Mouse (Mus musculus): ENCODE data around the gene Zfp335. TPM values are rescaled to one million over a fixed set of nuclear protein-coding genes. Genes with fewer than 3 reads are reported as not detected.
"Not testable (repeated sequence)": the region's sequence is repeated elsewhere in the genome, so short reads cannot be mapped to it uniquely, and the experiment has no call there.

The Zfp335 gene
- total RNA-seq, 2 experiments from 2014 or later, result 27.2 to 28.0 TPM

DNA sequence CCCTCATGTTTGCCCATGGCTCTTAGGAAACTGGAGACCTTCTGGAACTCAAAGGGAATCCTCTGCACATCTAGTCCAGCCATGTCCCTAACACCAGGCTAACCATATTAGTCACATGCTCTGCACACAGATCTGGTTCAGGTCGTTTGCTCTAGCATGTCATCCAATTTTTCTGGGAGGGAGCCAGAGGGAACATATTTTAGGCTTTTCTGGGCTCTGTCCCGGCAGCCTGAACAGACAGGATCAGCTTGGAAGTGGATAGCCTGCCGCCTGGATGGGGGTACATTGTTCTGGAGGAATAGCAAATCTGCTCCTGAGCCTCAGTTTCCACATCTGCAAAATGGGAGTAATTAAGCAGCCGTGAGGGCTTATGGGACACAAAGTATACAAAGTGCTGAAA lies 50.5 kb downstream of the Zfp335 start:
- Histone ChIP-seq H3K4me3 (no peak overlapping the region), H3K27ac (no peak overlapping the region)
- no peak for DNase-seq (ENCODE audit: extremely low spot score in 1 of 2, low spot score in 2 of 2)
- intact Hi-C loops (cut with DNase I), result no loop called here
- no peak for TF ChIP-seq CTCF (IDR thresholded peaks at IDR 0.05)

DNA sequence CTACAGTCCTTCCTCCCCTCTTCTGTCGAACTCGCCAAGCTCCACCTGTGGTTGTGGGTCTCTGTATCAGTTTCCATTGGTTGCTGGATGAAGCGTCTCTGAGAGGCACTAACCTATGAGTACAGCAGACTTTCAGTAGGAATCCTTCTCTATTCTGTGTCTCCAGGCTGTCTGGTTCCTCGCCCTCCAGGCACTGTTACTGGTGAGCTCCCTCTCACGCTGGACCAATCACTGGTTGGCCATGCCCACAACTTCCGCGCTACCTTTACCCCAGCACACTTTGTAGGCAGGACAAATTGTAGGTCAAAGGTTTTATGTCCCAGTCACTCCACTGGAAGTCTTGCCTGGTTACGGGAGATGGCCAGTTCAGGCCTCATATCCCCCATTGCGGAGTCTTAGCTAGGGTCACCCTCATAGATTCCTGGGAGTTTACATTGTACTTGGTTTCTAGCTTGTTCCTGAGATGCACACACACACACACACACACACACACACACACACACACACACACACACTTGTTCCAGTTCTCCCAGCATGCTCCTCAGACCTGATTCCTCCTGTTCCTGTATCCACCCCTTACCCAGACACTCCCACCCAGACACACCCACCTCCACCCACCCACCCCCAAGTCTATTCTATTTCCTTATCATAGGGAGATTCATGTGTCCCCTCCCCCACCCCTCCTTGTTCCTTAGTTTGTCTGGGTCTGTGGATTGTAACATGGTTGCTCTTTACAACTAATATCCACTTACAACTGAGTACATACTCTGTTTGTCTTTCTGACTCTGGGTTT lies 51.7 kb downstream of the Zfp335 start:
- intact Hi-C loops (cut with DNase I), result no loop called here
- Histone ChIP-seq H3K27ac (no peak overlapping the region), H3K4me3 (no peak overlapping the region)
- TF ChIP-seq CTCF (IDR thresholded peaks at IDR 0.05), result no peak
- no peak for DNase-seq (ENCODE audit: extremely low spot score in 1 of 2, low spot score in 2 of 2)

DNA sequence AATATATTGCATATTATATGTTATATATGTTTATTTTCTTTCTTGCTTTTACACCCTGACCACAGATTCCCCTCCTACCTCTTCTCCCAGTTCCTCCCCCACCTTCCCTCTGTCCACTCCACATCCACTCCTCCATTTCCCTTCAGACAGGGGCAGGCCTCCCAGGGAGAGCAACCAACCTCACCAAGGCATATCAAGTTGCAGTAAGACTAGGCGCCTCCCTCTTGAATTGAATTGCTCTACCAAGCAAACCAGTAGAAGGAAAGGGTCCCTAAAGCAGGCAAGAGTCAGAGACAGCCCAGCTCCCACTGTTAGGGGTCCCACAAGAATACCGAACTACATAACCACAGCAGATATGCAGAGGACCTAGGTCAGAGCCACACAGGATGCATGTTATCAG lies 52.4 kb downstream of the Zfp335 start:
- DNase-seq (ENCODE audit: extremely low spot score in 1 of 2, low spot score in 2 of 2), result no peak
- no peak overlapping the region for H3K4me3 ChIP-seq
- TF ChIP-seq CTCF (IDR thresholded peaks at IDR 0.05), result no peak
- no peak overlapping the region for H3K27ac ChIP-seq
- intact Hi-C loops (cut with DNase I), result no loop called here

DNA sequence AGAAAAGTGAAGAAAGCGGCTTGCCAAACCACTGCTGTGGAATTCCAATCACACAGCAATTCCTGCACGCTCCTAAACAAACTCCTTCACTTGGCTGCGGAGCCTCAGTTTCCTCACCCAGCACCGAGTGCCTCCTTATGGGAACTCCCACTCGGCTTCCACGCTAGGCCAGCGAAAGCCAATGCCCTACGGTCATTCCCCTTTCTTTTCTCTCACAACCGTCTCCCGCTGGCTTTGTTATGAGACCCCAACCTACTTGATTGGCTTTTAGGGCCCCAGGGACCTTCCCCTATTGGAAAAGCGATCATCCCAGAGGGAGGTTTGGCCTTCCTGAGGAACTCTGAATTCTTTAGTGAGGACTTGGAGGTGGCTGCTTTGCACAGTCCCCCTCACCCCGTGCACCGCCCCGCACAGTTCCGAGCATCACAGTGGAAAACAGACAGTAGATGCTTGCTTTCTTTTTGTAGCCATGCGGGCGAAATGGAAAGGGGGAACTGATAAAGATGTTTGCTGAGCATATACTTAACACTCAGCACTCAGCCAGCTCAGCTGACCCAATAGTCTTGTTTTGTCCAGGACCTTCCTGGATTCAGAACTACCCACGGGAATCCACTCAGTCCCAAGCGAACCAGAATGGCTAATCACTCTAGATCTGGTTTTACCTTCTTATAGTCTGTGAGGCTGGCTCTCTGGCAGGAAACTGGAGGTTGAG lies 53.6 kb downstream of the Zfp335 start:
- Histone ChIP-seq H3K4me3 (peak overlapping the region; percentile 60), H3K27ac (peak overlapping the region; percentile 5; the same call in 1 of the 2 replicates)
- DNase-seq (ENCODE audit: extremely low spot score in 1 of 2, low spot score in 2 of 2), result no peak
- TF ChIP-seq CTCF (IDR thresholded peaks at IDR 0.05), result no peak
- intact Hi-C loops (cut with DNase I), result no loop called here

DNA sequence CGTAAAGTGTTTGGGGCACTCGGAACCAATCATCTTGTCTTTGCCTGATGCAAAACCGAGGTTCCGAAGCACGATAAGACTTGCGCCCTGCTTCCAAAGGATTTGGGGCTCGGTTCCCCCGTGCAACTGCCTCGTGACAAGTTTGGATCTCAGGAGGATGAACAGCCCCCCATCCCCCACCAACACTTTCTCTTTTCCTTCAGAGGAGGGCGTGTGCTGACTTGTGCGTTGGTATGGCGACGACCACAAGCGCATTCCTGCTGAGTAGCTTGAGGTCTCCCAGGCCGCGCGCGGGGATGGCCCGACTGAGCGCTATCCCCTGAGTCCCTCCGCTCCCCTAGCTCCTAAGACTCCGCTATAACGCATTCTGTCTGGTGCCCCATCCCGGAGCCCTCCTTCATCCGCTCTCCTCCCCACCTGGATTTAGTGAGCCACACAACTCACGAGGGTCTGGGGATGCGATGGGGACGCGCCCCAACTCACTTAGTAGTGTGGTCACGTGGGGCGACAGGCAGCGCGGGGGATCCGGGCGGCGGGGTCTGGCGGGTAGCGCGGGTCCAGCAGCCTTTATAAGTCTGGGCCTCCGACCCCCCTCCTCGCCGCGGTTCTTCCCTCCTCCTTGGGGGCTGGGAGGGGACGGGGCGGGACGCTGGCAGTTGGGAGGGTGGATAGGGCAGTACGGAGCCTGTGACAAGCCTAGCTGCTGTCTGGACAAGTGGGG lies 54.3 kb downstream of the Zfp335 start, which contains the start of gene Pltp:
Gene Pltp, minus strand, starts transcription at position 611 of the 721 bp plus-strand sequence.
- intact Hi-C loops (cut with DNase I), result no loop called here
- peak within 1 kb of the TSS; percentile 53 for H3K27ac ChIP-seq
- no peak for DNase-seq (ENCODE audit: extremely low spot score in 1 of 2, low spot score in 2 of 2)
- no peak for TF ChIP-seq CTCF (IDR thresholded peaks at IDR 0.05)
- peak within 1 kb of the TSS; percentile 60 for H3K4me3 ChIP-seq

GRCm38 (mm10) chr2:164856309-164857100 lies 55.1 kb downstream of the Zfp335 start:
- peak overlapping the region; percentile 53; the same call in 1 of the 2 replicates for H3K27ac ChIP-seq
- intact Hi-C loops (cut with DNase I), result no loop called here

DNA sequence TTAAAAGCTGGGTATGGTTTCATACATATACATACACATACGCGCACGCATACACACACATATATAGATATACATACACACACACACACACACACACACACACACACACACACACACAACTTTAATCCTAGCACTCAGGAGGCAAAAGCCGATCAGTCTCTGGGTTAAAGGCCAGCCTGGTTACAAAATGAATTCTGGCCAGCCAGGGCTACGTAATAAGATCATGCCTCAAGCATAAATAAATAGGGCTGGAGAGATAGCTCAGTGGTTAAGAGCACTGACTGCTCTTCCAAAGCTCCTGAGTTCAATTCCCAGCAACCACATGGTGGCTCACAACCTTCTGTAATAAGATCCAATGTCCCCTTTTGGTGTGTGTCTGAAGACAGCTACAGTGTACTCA lies 56.0 kb downstream of the Zfp335 start:
- intact Hi-C loops (cut with DNase I); H3K4me3 ChIP-seq; DNase-seq (ENCODE audit: extremely low spot score in 1 of 2, low spot score in 2 of 2); H3K27ac ChIP-seq: not testable (repeated sequence)

More at GRCm38 (mm10) chr2:164856309-164857100, 55.1 kb downstream of the Zfp335 start:
- peak in 1 of 2 experiments; percentile 22 for DNase-seq (ENCODE audit: extremely low spot score in 1 of 2, low spot score in 2 of 2)
- peak overlapping the region; percentile 60 for H3K4me3 ChIP-seq
- TF ChIP-seq CTCF (IDR thresholded peaks at IDR 0.05), result no peak; the same call in 1 of the 2 replicates

GRCm38 (mm10) chr2:164850061-164850460 lies 61.5 kb downstream of the Zfp335 start:
- TF ChIP-seq CTCF (IDR thresholded peaks at IDR 0.05), result no peak
- no peak overlapping the region for H3K4me3 ChIP-seq
- no peak overlapping the region for H3K27ac ChIP-seq
- intact Hi-C loops (cut with DNase I), result no loop called here
- DNase-seq (ENCODE audit: extremely low spot score in 1 of 2, low spot score in 2 of 2), result no peak

DNA sequence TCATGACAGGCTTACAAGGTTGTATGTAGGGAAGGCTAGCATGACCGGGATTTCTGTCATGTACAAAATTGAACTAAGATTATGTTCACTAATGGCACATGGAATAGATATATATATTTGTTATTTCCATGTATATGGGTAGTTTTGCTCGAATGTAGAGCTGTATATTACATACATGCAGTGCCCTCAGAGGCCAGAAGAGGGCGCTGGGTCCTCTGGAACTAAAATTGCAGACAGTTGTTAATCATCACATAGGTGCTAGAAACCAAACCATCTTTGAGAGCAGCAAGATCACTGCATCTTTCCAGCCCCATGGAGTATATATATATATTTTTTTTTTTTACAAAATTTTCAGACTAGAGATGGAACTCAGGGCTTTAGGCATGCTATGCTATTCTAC lies 65.8 kb downstream of the Zfp335 start:
- H3K4me3 ChIP-seq, result no peak overlapping the region
- DNase-seq (ENCODE audit: extremely low spot score in 1 of 2, low spot score in 2 of 2), result no peak
- peak; percentile 48 for TF ChIP-seq CTCF (IDR thresholded peaks at IDR 0.05)
- no peak overlapping the region for H3K27ac ChIP-seq
- intact Hi-C loops (cut with DNase I), result no loop called here

Other genes starting within 250 kb of the Zfp335 start
- not detected for gene Wfdc11, start 237.7 kb downstream of the Zfp335 start, total RNA-seq (2021)
- not detected for gene Wfdc13, start 226.7 kb downstream of the Zfp335 start, total RNA-seq (2021)
- not detected for gene Spint4, start 213.3 kb downstream of the Zfp335 start, total RNA-seq (2021)
- not detected for gene Spint5, start 196.5 kb downstream of the Zfp335 start, total RNA-seq (2021)
- gene Wfdc3, start 165.8 kb downstream of the Zfp335 start, total RNA-seq (2021), result 1 to 10 TPM; 1.4 to 1.6 TPM
- 10 to 100 TPM; 37.6 to 37.9 TPM for gene Dnttip1, start 165.8 kb downstream of the Zfp335 start, total RNA-seq (2021)
- gene Ube2c, start 141.9 kb downstream of the Zfp335 start, total RNA-seq (2021), result under 1 TPM in 1 of 2 experiments, not detected in 1; 0.36 TPM
- gene Tnnc2, start 131.8 kb downstream of the Zfp335 start, total RNA-seq (2021), result 1 to 10 TPM in 1 of 2 experiments, not detected in 1; 1.1 TPM
- gene Snx21, start 125.9 kb downstream of the Zfp335 start, total RNA-seq (2021), result 10 to 100 TPM; 54.4 to 57.2 TPM
- gene Acot8, start 106.9 kb downstream of the Zfp335 start, total RNA-seq (2021), result 10 to 100 TPM; 26.6 to 28.3 TPM
- 1 to 10 TPM; 8.6 to 9.0 TPM for gene Zswim3, start 106.7 kb downstream of the Zfp335 start, total RNA-seq (2021)
- 10 to 100 TPM; 21.7 to 22.7 TPM for gene Zswim1, start 89.1 kb downstream of the Zfp335 start, total RNA-seq (2021)
- under 1 TPM; 0.45 to 0.58 TPM for gene Spata25, start 83.2 kb downstream of the Zfp335 start, total RNA-seq (2021)
- gene Ctsa, start 78.9 kb downstream of the Zfp335 start, total RNA-seq (2021), result 10 to 100 TPM; 89.5 to 96.2 TPM
- gene Neurl2, start 78.3 kb downstream of the Zfp335 start, total RNA-seq (2021), result 1 to 10 TPM; 3.9 to 5.3 TPM
- gene Pltp, start 54.0 kb downstream of the Zfp335 start, total RNA-seq (2021), result 10 to 100 TPM; 78.1 to 82.4 TPM
- gene Pcif1, start 32.5 kb downstream of the Zfp335 start, total RNA-seq (2021), result 10 to 100 TPM; 44.8 to 48.8 TPM
- gene Mmp9, start 29.0 kb upstream of the Zfp335 start, total RNA-seq (2021), result 1 to 10 TPM; 1.4 TPM
- gene Slc12a5, start 49.0 kb upstream of the Zfp335 start, total RNA-seq (2021), result 100 to 1,000 TPM; 575 to 581 TPM
- 10 to 100 TPM; 55.5 to 57.5 TPM for gene Ncoa5, start 123.1 kb upstream of the Zfp335 start, total RNA-seq (2021)
- gene Cd40, start 143.9 kb upstream of the Zfp335 start, total RNA-seq (2021), result under 1 TPM; 0.42 to 0.61 TPM
- gene 1700025C18Rik, start 179.0 kb upstream of the Zfp335 start, total RNA-seq (2021), result not detected

Measured in left cerebral cortex, adult 2 months (tissue).